In the genomic region with DNA sequence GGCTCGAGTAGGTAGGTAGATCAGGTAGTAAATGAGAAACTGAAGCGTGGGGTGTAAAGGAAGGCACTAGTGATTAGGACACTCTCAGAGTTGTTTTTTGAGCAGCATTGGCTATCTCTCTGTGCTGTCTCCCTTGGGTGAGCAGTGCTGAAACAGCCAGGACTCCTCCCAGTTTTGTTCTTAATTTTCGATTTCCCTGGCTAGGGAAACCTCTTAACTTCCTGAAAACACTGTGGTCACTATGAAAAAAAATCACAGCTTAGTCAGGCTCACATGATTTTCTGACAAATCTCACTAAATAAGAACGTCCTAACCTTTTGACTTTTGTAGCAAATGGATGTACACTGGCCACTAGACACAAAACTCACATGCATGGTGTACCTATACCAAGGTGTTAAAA, we compare ENCODE assay signal across 13 mouse cellular contexts. TPM values are rescaled to one million over a fixed set of nuclear protein-coding genes. Genes with fewer than 3 reads are reported as not detected.
DNase-seq lines count a peak whose midpoint lies in the region; ATAC-seq and TF ChIP-seq lines count a peak whose summit lies in the region.
"Had no signal": no experiment of that assay in that cellular context is flagged by ENCODE, and none has a peak within 500 bp of the region (broad histone marks: within the 10 kb centered on the region; RNA-seq: fewer than 3 reads in every experiment).

A gene (minus strand): TSS at position 92 of the 400 bp plus-strand sequence.

- no peaks in the 10 kb centered on the region for H3K4me1 ChIP-seq in heart, embryonic 11.5 days (ENCODE audit: control insufficient read depth, insufficient read depth, low read length)
- H3K4me1 ChIP-seq in stomach, embryonic 16.5 days (ENCODE audit: control insufficient read depth, insufficient read depth, low read length), result no peaks in the 10 kb centered on the region
- no peaks in the 10 kb centered on the region for H3K4me1 ChIP-seq in stomach, postnatal 0 days (replicated peaks; ENCODE audit: control insufficient read depth, insufficient read depth)
- H3K4me1 ChIP-seq in midbrain, embryonic 15.5 days, result no peaks in the 10 kb centered on the region
- H3K4me1 ChIP-seq: neural tube, embryonic 13.5 days; stomach, embryonic 15.5 days had no signal

- H3K4me2 ChIP-seq in heart, embryonic 11.5 days, result no peak within 1 kb of the TSS
- no peak within 1 kb of the TSS for H3K4me2 ChIP-seq in stomach, embryonic 16.5 days (ENCODE audit: low read depth, low read length)
- no peak within 1 kb of the TSS for H3K4me2 ChIP-seq in stomach, postnatal 0 days (replicated peaks; ENCODE audit: low read depth)
- no peak within 1 kb of the TSS for H3K4me2 ChIP-seq in midbrain, embryonic 15.5 days
- H3K4me2 ChIP-seq: neural tube, embryonic 13.5 days; stomach, embryonic 15.5 days had no signal

- DNase-seq in heart, adult 18-20 months, result peak; percentile 76 to 88
- DNase-seq in stomach, postnatal 0 days (ENCODE audit: low spot score), result no peak
- DNase-seq in heart, postnatal 36 days, result peak; percentile 34 to 50
- peak; percentile 13 for DNase-seq in splenic B cell, adult 2 months (ENCODE audit: low read depth, low spot score)
- DNase-seq in cerebellum, postnatal 4 days (ENCODE audit: low spot score in 2 of 2), result no peak
- DNase-seq: adrenal gland, postnatal 25 days; cerebellum, postnatal 10 days had no signal

- H3K9ac ChIP-seq in heart, embryonic 11.5 days (ENCODE audit: low read depth, low read length), result no peak within 1 kb of the TSS
- H3K9ac ChIP-seq in stomach, embryonic 16.5 days (ENCODE audit: low read length), result no peak within 1 kb of the TSS
- H3K9ac ChIP-seq in stomach, postnatal 0 days (ENCODE audit: low read length), result no peak within 1 kb of the TSS
- no peak within 1 kb of the TSS for H3K9ac ChIP-seq in midbrain, embryonic 15.5 days
- H3K9ac ChIP-seq: neural tube, embryonic 13.5 days; stomach, embryonic 15.5 days had no signal

- H3K4me3 ChIP-seq in heart, embryonic 11.5 days (ENCODE audit: low read depth, low read length), result no peak within 1 kb of the TSS
- 0 out of 2 replicates have a peak within 1 kb of the TSS, but pooled peaks have one; percentile 5 for H3K4me3 ChIP-seq in stomach, embryonic 16.5 days (replicated peaks; ENCODE audit: low read length)
- H3K4me3 ChIP-seq in stomach, postnatal 0 days (ENCODE audit: low read depth, low read length), result no peak within 1 kb of the TSS
- H3K4me3 ChIP-seq in midbrain, embryonic 15.5 days, result no peak within 1 kb of the TSS
- H3K4me3 ChIP-seq: neural tube, embryonic 13.5 days; stomach, embryonic 15.5 days had no signal

- no peak for TF ChIP-seq EP300 in stomach, postnatal 0 days (optimal IDR thresholded peaks at IDR 0.05)

- H3K36me3 ChIP-seq in heart, embryonic 11.5 days (ENCODE audit: control insufficient read depth, insufficient read depth, low read length), result no peaks in the 10 kb centered on the region
- no peaks in the 10 kb centered on the region for H3K36me3 ChIP-seq in stomach, embryonic 16.5 days (ENCODE audit: control insufficient read depth, insufficient read depth, low read length)
- H3K36me3 ChIP-seq in stomach, postnatal 0 days (ENCODE audit: control insufficient read depth, insufficient read depth, low read length), result no peaks in the 10 kb centered on the region
- no peaks in the 10 kb centered on the region for H3K36me3 ChIP-seq in splenic B cell, adult 2 months (ENCODE audit: control insufficient read depth, insufficient read depth, low read length, poor library complexity, severe bottlenecking)
- H3K36me3 ChIP-seq in midbrain, embryonic 15.5 days (replicated peaks), result no peaks in the 10 kb centered on the region
- H3K36me3 ChIP-seq: neural tube, embryonic 13.5 days; stomach, embryonic 15.5 days had no signal

- no peaks in the 10 kb centered on the region for H3K9me3 ChIP-seq in heart, embryonic 11.5 days (replicated peaks; ENCODE audit: control insufficient read depth, low read length)
- no peaks in the 10 kb centered on the region for H3K9me3 ChIP-seq in stomach, embryonic 16.5 days (replicated peaks; ENCODE audit: control insufficient read depth, low read length)
- H3K9me3 ChIP-seq in stomach, postnatal 0 days (ENCODE audit: control insufficient read depth, low read length), result no peaks in the 10 kb centered on the region
- H3K9me3 ChIP-seq in midbrain, embryonic 15.5 days, result no peaks in the 10 kb centered on the region
- H3K9me3 ChIP-seq: neural tube, embryonic 13.5 days; stomach, embryonic 15.5 days had no signal

- no peak for ATAC-seq in heart, embryonic 11.5 days (replicated peaks; ENCODE audit: insufficient number of reproducible peaks, low FRiP score, low TSS enrichment)
- no peak for ATAC-seq in stomach, embryonic 16.5 days (ENCODE audit: insufficient read depth, low FRiP score)
- no peak for ATAC-seq in stomach, postnatal 0 days (ENCODE audit: low FRiP score, low TSS enrichment)
- no peak for ATAC-seq in midbrain, embryonic 15.5 days (replicated peaks)
- ATAC-seq: Patski had no signal

- intact Hi-C loops in heart, postnatal 36 days (cut with DNase I), result no loop called here

- H3K27ac ChIP-seq in heart, embryonic 11.5 days (ENCODE audit: low read depth, low read length), result no peak within 1 kb of the TSS
- H3K27ac ChIP-seq in stomach, embryonic 16.5 days (ENCODE audit: low read length), result no peak within 1 kb of the TSS
- H3K27ac ChIP-seq in stomach, postnatal 0 days (replicated peaks), result no peak within 1 kb of the TSS
- no peak within 1 kb of the TSS for H3K27ac ChIP-seq in midbrain, embryonic 15.5 days
- H3K27ac ChIP-seq: neural tube, embryonic 13.5 days; stomach, embryonic 15.5 days had no signal

- WGBS in heart, embryonic 11.5 days (ENCODE audit: insufficient replicate concordance), result 59% methylated on average over 4 of the region's 4 CpGs
- 68% methylated on average over 4 of the region's 4 CpGs for WGBS in stomach, embryonic 16.5 days
- 70% methylated on average over 4 of the region's 4 CpGs for WGBS in stomach, postnatal 0 days
- 82% methylated on average over 4 of the region's 4 CpGs for WGBS in midbrain, embryonic 15.5 days

- no peaks in the 10 kb centered on the region for H3K27me3 ChIP-seq in heart, embryonic 11.5 days (ENCODE audit: control insufficient read depth, insufficient read depth, low read length)
- H3K27me3 ChIP-seq in stomach, embryonic 16.5 days (ENCODE audit: control insufficient read depth, insufficient read depth, low read length), result no peaks in the 10 kb centered on the region
- H3K27me3 ChIP-seq in stomach, postnatal 0 days (ENCODE audit: control insufficient read depth, insufficient read depth, low read length), result no peaks in the 10 kb centered on the region
- H3K27me3 ChIP-seq in splenic B cell, adult 2 months (ENCODE audit: control insufficient read depth, insufficient read depth, low read length, poor library complexity, severe bottlenecking), result no peaks in the 10 kb centered on the region
- H3K27me3 ChIP-seq in midbrain, embryonic 15.5 days (replicated peaks), result no peaks in the 10 kb centered on the region
- H3K27me3 ChIP-seq: neural tube, embryonic 13.5 days; Patski; stomach, embryonic 15.5 days had no signal

- TF ChIP-seq CTCF in stomach, postnatal 0 days (IDR thresholded peaks at IDR 0.05; ENCODE audit: low read depth), result no peak

RNA-seq across cellular contexts. Expression of the gene that starts here (rescaled TPM):
- 10 to 100 TPM in 1 of 2 experiments, 1 to 10 TPM in 1; 8.2 to 11.6 TPM for total RNA-seq in heart, adult 18-20 months (2021)
- 0.14 and 0.44 TPM in 2 replicates for polyA plus RNA-seq in heart, embryonic 11.5 days (2014; fragmentation: Nextera tagmentation; extraction: Ambion mirVana)
- 1.1 and 1.4 TPM in 2 replicates for polyA plus RNA-seq in stomach, embryonic 16.5 days (2015; fragmentation: Nextera tagmentation; extraction: Ambion mirVana)
- polyA plus RNA-seq in stomach, postnatal 0 days (2015; fragmentation: Nextera tagmentation; extraction: Ambion mirVana), result 0.59 and 0.85 TPM in 2 replicates
- total RNA-seq in heart, postnatal 36 days (2021), result 1 to 10 TPM; 4.0 to 5.1 TPM
- polyA plus RNA-seq in midbrain, embryonic 15.5 days (2015; fragmentation: Nextera tagmentation; extraction: Ambion mirVana), result 0.41 and 0.49 TPM in 2 replicates

Comparison
In these comparisons a context has a peak if more than half of its experiments do, and no peak if none do; other contexts are left out.
1. DNase-seq: peak in heart, adult 18-20 months (2 of 2), heart, postnatal 36 days (2 of 2) and splenic B cell, adult 2 months (single experiment); none in stomach, postnatal 0 days (single experiment) and cerebellum, postnatal 4 days (0 of 2).